Mouse (Mus musculus) induced T-regulatory cell, adult 2 months (primary cell): ENCODE results near the gene Map3k7.

Experiments
- DNase-seq: peaks from one replicate; pipeline ENCODE4 v3.0.0-alpha.2; 2012; ENCODE audit warnings: low read depth

The Map3k7 gene

GRCm38 (mm10) chr4:32062381-32063059, 98.6 kb downstream of the Map3k7 start:
- no peak for DNase-seq

DNA sequence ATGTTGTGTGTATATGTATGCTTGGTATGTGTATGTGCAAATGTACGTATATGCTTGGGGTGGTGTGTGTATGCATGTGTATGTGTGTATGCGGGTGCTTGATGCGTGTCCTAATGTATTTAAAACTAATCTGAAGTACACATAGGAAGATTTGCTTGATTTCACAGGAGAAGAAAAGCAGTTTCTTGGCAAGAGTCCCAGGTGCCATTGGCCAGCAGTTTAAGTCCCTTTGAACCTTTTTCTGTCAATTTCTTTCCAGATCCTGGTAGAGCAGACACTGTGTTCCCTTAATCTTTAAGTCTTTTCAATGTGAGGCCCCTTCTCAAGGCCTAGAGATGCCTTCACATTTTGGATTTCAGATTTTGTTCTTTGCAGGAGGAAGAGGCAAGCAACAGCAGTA, 99.4 kb downstream of the Map3k7 start:
- DNase-seq, result no peak
